Mouse (Mus musculus) spleen, postnatal 0 days (tissue): Measurements from ENCODE around the gene Asl. TPM values are rescaled to one million over a fixed set of nuclear protein-coding genes. Genes with fewer than 3 reads are reported as not detected.

Experiments used
- polyA plus RNA-seq: library from polyadenylated mRNA; unstranded; fragments of >200 nt; fragmentation: Nextera tagmentation; extraction: Ambion mirVana; gene quantifications from 2 replicates; pipeline ENCODE4 v1.2.1, GENCODE M21; 2015

The Asl gene
- 16.9 and 17.3 TPM in 2 replicates for polyA plus RNA-seq

GRCm38 (mm10) chr5:130029142-130029897 lies at the start of gene Asl, which contains the start of gene Crcp:
TSS of gene Asl (minus strand) at chr5:130029247.
TSS of gene Crcp (plus strand) at chr5:130029290.

GRCm38 (mm10) chr5:130073026-130073425 lies 44.0 kb upstream of the Asl start, which contains the start of gene Tpst1:
TSS of gene Tpst1 (plus strand) at chr5:130073326.

GRCm38 (mm10) chr5:130002301-130003146 lies 26.5 kb downstream of the Asl start, which contains the start of gene Gusb:
TSS of gene Gusb (minus strand) at chr5:130003049.

Other genes starting within 250 kb of the Asl start
- gene Psph, start 241.8 kb downstream of the Asl start, polyA plus RNA-seq, result 25.9 and 27.4 TPM in 2 replicates
- gene Sumf2, start 182.3 kb downstream of the Asl start, polyA plus RNA-seq, result 18.0 and 19.4 TPM in 2 replicates
- gene Chchd2, start 141.8 kb downstream of the Asl start, polyA plus RNA-seq, result 659 and 664 TPM in 2 replicates
- 1.3 and 2.1 TPM in 2 replicates for gene Zbed5, start 133.5 kb downstream of the Asl start, polyA plus RNA-seq
- gene Phkg1, start 130.7 kb downstream of the Asl start, polyA plus RNA-seq, result 0.08 TPM in 1 of 2 replicates, not detected in the other
- gene Nupr1l, start 120.7 kb downstream of the Asl start, polyA plus RNA-seq, result 1.6 and 1.8 TPM in 2 replicates
- 23.7 and 27.3 TPM in 2 replicates for gene Vkorc1l1, start 87.3 kb downstream of the Asl start, polyA plus RNA-seq
- 47.1 and 55.4 TPM in 2 replicates for gene Gusb, start 26.2 kb downstream of the Asl start, polyA plus RNA-seq
- gene Crcp, start within 50 bp of the Asl start, polyA plus RNA-seq, result 27.9 and 29.0 TPM in 2 replicates
- gene Tpst1, start 44.1 kb upstream of the Asl start, polyA plus RNA-seq, result 26.4 and 30.5 TPM in 2 replicates
- 8.4 and 9.7 TPM in 2 replicates for gene Kctd7, start 115.6 kb upstream of the Asl start, polyA plus RNA-seq
- gene Rabgef1, start 142.6 kb upstream of the Asl start, polyA plus RNA-seq, result 33.0 and 33.9 TPM in 2 replicates
- 28.3 and 30.7 TPM in 2 replicates for gene Tmem248, start 187.8 kb upstream of the Asl start, polyA plus RNA-seq
- gene Sbds, start 226.3 kb upstream of the Asl start, polyA plus RNA-seq, result 68.4 and 76.1 TPM in 2 replicates
- 15.4 and 16.5 TPM in 2 replicates for gene Tyw1, start 226.4 kb upstream of the Asl start, polyA plus RNA-seq